Mouse (Mus musculus) lung, postnatal 0 days (tissue): ENCODE results near the gene Popdc3.

Experiments
- CTCF ChIP-seq: IDR thresholded peaks from 2 replicates; pipeline ENCODE4 v1.5.1; 2016; ENCODE audit warnings: antibody characterized with exemption, mild to moderate bottlenecking
- EP300 ChIP-seq: IDR thresholded peaks from 2 replicates; pipeline ENCODE4 v1.6.1; 2016; ENCODE audit warnings: antibody characterized with exemption, mild to moderate bottlenecking, control low read depth

DNA sequence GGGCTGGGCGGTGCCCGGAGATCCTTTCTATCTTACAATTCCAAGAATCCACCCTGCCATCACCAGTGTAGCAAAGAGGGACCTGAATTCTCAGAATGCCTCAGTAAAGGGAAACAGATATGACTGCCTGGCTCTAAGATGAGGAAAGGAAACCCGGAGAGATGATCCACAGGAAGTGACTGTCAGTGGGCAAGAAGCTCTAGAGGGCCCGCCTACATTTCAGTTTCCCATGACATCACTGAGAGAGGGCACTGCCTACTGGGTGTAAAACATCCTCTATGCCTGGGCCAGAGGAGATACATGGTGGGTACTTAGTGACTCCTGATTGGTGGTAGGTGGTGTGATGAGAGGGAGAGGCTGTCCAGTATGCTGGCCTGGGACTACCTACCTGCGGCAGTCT lies 99.1 kb downstream of the Popdc3 start:
- TF ChIP-seq CTCF: no peak
- TF ChIP-seq EP300: no peak
